Mouse (Mus musculus) myocyte (in vitro differentiated cells): ENCODE measurements around the gene Srsf3.

Source experiments
- CEBPB ChIP-seq: IDR thresholded peaks from 2 replicates; pipeline ENCODE4 v1.6.1; 2011; ENCODE audit warnings: mild to moderate bottlenecking, moderate library complexity; ENCODE audit not compliant: poor library complexity, insufficient read depth, severe bottlenecking
- MYOG ChIP-seq, 3 experiments: IDR thresholded peaks; one replicate each; pipeline ENCODE4 v1.6.1; 2011; ENCODE audit warnings: control low read depth in 2 of 3, low read depth in 2 of 3, mild to moderate bottlenecking in 2 of 3; ENCODE audit not compliant: insufficient read length in 2 of 3, control insufficient read depth in 1 of 3, insufficient read depth in 1 of 3
- POLR2A ChIP-seq: IDR thresholded peaks from one replicate; pipeline ENCODE4 v1.6.1; 2011; ENCODE audit warnings: low read depth, mild to moderate bottlenecking, control low read depth, moderate library complexity; ENCODE audit not compliant: insufficient read length
- SRF ChIP-seq: IDR thresholded peaks from one replicate; pipeline ENCODE4 v1.6.1; 2011; ENCODE audit warnings: low read depth; ENCODE audit not compliant: control insufficient read depth, insufficient read length
- TCF12 ChIP-seq: IDR thresholded peaks from one replicate; pipeline ENCODE4 v1.6.1; 2011; ENCODE audit warnings: mild to moderate bottlenecking, control low read depth; ENCODE audit not compliant: poor library complexity, insufficient read depth, severe bottlenecking
- USF1 ChIP-seq: IDR thresholded peaks from one replicate; pipeline ENCODE4 v1.6.1; 2011; ENCODE audit warnings: low read depth, mild to moderate bottlenecking, control low read depth, moderate library complexity

GRCm38 (mm10) chr17:29056699-29057151 lies 24.3 kb downstream of the Srsf3 start:
- TF ChIP-seq CEBPB (no peak), MYOG (IDR thresholded peaks at IDR 0.05; ENCODE audit: control insufficient read depth in 1 of 3, insufficient read depth in 1 of 3, insufficient read length in 2 of 3, low read depth in 2 of 3) (peak; percentile 99 to 100 (median 99)), POLR2A (peak; percentile 21), USF1 (no peak), SRF (no peak), TCF12 (peak; percentile 100)
